ENCODE assay signal across 24 mouse cellular contexts in the genomic region with DNA sequence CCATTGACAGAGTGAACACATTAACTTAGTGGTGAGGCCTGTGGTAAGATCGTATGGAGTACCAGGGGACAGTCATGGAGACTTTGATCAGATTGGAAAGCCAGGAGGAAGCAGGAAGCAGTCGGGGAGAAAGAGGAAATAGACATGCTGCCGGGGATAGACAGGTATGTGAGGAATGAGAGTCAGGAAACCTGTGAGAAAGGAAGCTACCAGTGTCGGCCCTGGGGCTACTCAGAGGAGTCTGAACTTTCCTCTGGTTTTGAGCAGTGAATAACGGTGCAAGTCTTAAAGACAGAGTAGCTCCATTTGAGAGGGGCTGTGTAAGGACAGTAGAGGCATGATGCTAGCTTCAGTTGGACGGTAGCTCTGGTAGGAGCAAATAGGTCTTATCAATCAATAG. TPM values are rescaled to one million over a fixed set of nuclear protein-coding genes. Genes with fewer than 3 reads are reported as not detected.
DNase-seq lines count a peak whose midpoint lies in the region; ATAC-seq and TF ChIP-seq lines count a peak whose summit lies in the region.
"Had no signal": no experiment of that assay in that cellular context is flagged by ENCODE, and none has a peak within 500 bp of the region (broad histone marks: within the 10 kb centered on the region; RNA-seq: fewer than 3 reads in every experiment).

No protein-coding gene starts in this region.

- peaks cover 92% of the 10 kb centered on the region for H3K4me1 ChIP-seq in heart, embryonic 10.5 days
- peaks cover 83% of the 10 kb centered on the region for H3K4me1 ChIP-seq in heart, embryonic 15.5 days (replicated peaks)
- H3K4me1 ChIP-seq in G1E (ENCODE audit: insufficient read depth, low read depth, low read length), result peaks cover 89% of the 10 kb centered on the region

- no peak overlapping the region for H3K4me3 ChIP-seq in heart, embryonic 10.5 days
- no peak overlapping the region for H3K4me3 ChIP-seq in heart, embryonic 15.5 days
- H3K4me3 ChIP-seq in G1E (ENCODE audit: low read depth, low read length), result peak overlapping the region; percentile 18; the same call in 1 of the 2 replicates
- H3K4me3 ChIP-seq: erythroblast, embryonic 14.5 days; forebrain, embryonic 12.5 days; hindbrain, embryonic 12.5 days; limb, embryonic 13.5 days had no signal

- H3K4me2 ChIP-seq in heart, embryonic 15.5 days, result no peak overlapping the region; the same call in 1 of the 2 replicates
- H3K4me2 ChIP-seq: forebrain, embryonic 12.5 days; hindbrain, embryonic 12.5 days; limb, embryonic 13.5 days; lung, embryonic 14.5 days had no signal

- 0 out of 2 replicates have a peak overlapping the region, but pooled peaks have one; percentile 42 for H3K27ac ChIP-seq in heart, embryonic 10.5 days
- 0 out of 2 replicates have a peak overlapping the region, but pooled peaks have one; percentile 40 for H3K27ac ChIP-seq in heart, embryonic 15.5 days
- H3K27ac ChIP-seq: forebrain, embryonic 12.5 days; hindbrain, embryonic 12.5 days; limb, embryonic 13.5 days; liver, embryonic 14.5 days had no signal

- no peaks in the 10 kb centered on the region for H3K36me3 ChIP-seq in heart, embryonic 10.5 days
- no peaks in the 10 kb centered on the region for H3K36me3 ChIP-seq in heart, embryonic 15.5 days
- peaks cover 88% of the 10 kb centered on the region for H3K36me3 ChIP-seq in G1E (replicated peaks)
- H3K36me3 ChIP-seq: forebrain, embryonic 12.5 days; hindbrain, embryonic 12.5 days; limb, embryonic 13.5 days had no signal

- no peak for TF ChIP-seq CTCF in G1E (IDR thresholded peaks at IDR 0.05; ENCODE audit: low read depth, low read length)

- ATAC-seq in heart, embryonic 15.5 days (replicated peaks; ENCODE audit: insufficient number of reproducible peaks, insufficient read depth, low FRiP score, low read depth), result no peak
- 0 out of 2 replicates have a peak, but pooled peaks have one; percentile 11 for ATAC-seq in G1E (ENCODE audit: extremely low read depth, insufficient number of reproducible peaks, low FRiP score, poor library complexity, severe bottlenecking)
- ATAC-seq: forebrain, postnatal 0 days had no signal

- DNase-seq in heart, embryonic 10.5 days (ENCODE audit: low spot score), result no peak
- no peak for DNase-seq in heart, postnatal 4 days
- DNase-seq in heart, adult 8-10 months (ENCODE audit: low spot score), result no peak
- DNase-seq in G1E (ENCODE audit: low spot score) (no peak), ZHBTc4 (ENCODE audit: low read depth, low spot score) (peak; percentile 65)
- DNase-seq in thymus, postnatal 0 days (ENCODE audit: low spot score), result no peak
- DNase-seq in frontal cortex, postnatal 10 days (ENCODE audit: low spot score in 2 of 2), result no peak
- DNase-seq: adrenal gland, postnatal 14 days; cerebellum, adult 18-20 months; cerebellum, postnatal 14 days; forebrain, postnatal 0 days; gastrocnemius, postnatal 10 days; kidney, adult 11 months; lung, embryonic 14.5 days; lung, postnatal 14 days; midbrain, embryonic 14.5 days; retina, postnatal 1 day; right cerebral cortex, postnatal 14 days had no signal

- H3K9ac ChIP-seq in heart, embryonic 15.5 days, result no peak overlapping the region
- H3K9ac ChIP-seq: forebrain, embryonic 12.5 days; forebrain, postnatal 0 days; hindbrain, embryonic 12.5 days; limb, embryonic 13.5 days; liver, embryonic 14.5 days; lung, embryonic 14.5 days had no signal

- WGBS in heart, embryonic 10.5 days, result 36% methylated on average over 6 of the region's 6 CpGs
- 39% methylated on average over 6 of the region's 6 CpGs for WGBS in heart, embryonic 15.5 days

- H3K9me3 ChIP-seq in heart, embryonic 10.5 days, result no peaks in the 10 kb centered on the region
- H3K9me3 ChIP-seq in heart, embryonic 15.5 days (replicated peaks), result no peaks in the 10 kb centered on the region
- no peaks in the 10 kb centered on the region for H3K9me3 ChIP-seq in G1E (replicated peaks)
- H3K9me3 ChIP-seq: forebrain, embryonic 12.5 days; hindbrain, embryonic 12.5 days; limb, embryonic 13.5 days had no signal

- H3K27me3 ChIP-seq in heart, embryonic 10.5 days (ENCODE audit: insufficient read depth, poor library complexity, severe bottlenecking), result no peaks in the 10 kb centered on the region
- no peaks in the 10 kb centered on the region for H3K27me3 ChIP-seq in heart, embryonic 15.5 days
- H3K27me3 ChIP-seq in G1E (ENCODE audit: insufficient read depth, low read length), result no peaks in the 10 kb centered on the region
- H3K27me3 ChIP-seq: forebrain, embryonic 12.5 days; hindbrain, embryonic 12.5 days; limb, embryonic 13.5 days had no signal

RNA-seq across cellular contexts. Expression of a gene that starts 10.3 kb away (rescaled TPM):
- polyA plus RNA-seq in heart, embryonic 10.5 days (2016; fragmentation: Nextera tagmentation; extraction: Ambion mirVana), result 93.6 and 93.9 TPM in 2 replicates
- 10 to 100 TPM; 64.3 to 67.8 TPM for total RNA-seq in heart, postnatal 4 days (2021)
- 50.0 and 60.2 TPM in 2 replicates for polyA plus RNA-seq in heart, embryonic 15.5 days (2015; fragmentation: Nextera tagmentation; extraction: Ambion mirVana)
- 10 to 100 TPM; 26.6 to 33.0 (median 29.9) TPM for total RNA-seq in heart, adult 8-10 months (2022)
- 80.4 and 81.5 TPM in 2 replicates for total RNA-seq in G1E (2014; fragmentation: Nextera tagmentation)
- total RNA-seq in G1E (2017), result 94.5 and 99.9 TPM in 2 replicates
- polyA plus RNA-seq in G1E (2012), result 6.3 and 11.7 TPM in 2 replicates
- polyA plus RNA-seq in thymus, postnatal 0 days (2015; fragmentation: Nextera tagmentation; extraction: Ambion mirVana), result 81.3 and 89.8 TPM in 2 replicates
